Mouse (Mus musculus): ENCODE measurements at regions not wholly inside any gene's neighbourhood (a gene's known extent, or its start where the extent isn't known, plus 50 kb on each side); places are given as distances from the start of the nearest gene placed in this dataset.

GRCm38 (mm10) chr10:111587891-111588611 lies 82.0 kb downstream of the Phlda1 start:
- ATAC-seq: no peak
- TF ChIP-seq EP300 (IDR thresholded peaks at IDR 0.05) (no peak), CTCF (IDR thresholded peaks at IDR 0.05) (no peak)
- WGBS: 52% methylated on average over 4 of the region's 4 CpGs

GRCm38 (mm10) chr10:111589186-111589585 lies 83.1 kb downstream of the Phlda1 start:
- TF ChIP-seq EP300 (IDR thresholded peaks at IDR 0.05) (no peak), CTCF (IDR thresholded peaks at IDR 0.05) (no peak)
- Histone ChIP-seq H3K27ac (ENCODE audit: low read length) (no peak overlapping the region), H3K4me3 (ENCODE audit: low read depth, low read length) (no peak overlapping the region), H3K4me1 (ENCODE audit: insufficient read depth, low read depth, low read length) (no peaks in the 10 kb centered on the region), H3K27me3 (replicated peaks; ENCODE audit: insufficient read depth, low read length) (no peaks in the 10 kb centered on the region), H3K9me3 (ENCODE audit: low read length) (no peaks in the 10 kb centered on the region), H3K4me2 (replicated peaks; ENCODE audit: low read depth, low read length) (no peak overlapping the region), H3K9ac (replicated peaks; ENCODE audit: low read depth) (no peak overlapping the region), H3K36me3 (ENCODE audit: insufficient read depth, low read length) (no peaks in the 10 kb centered on the region)
- no peak for ATAC-seq
- WGBS: 73% methylated on average over 3 of the region's 3 CpGs
- no peak for DNase-seq (ENCODE audit: low spot score)

More at GRCm38 (mm10) chr10:111587891-111588611, 82.0 kb downstream of the Phlda1 start:
- Histone ChIP-seq H3K4me2 (replicated peaks; ENCODE audit: low read depth, low read length) (no peak overlapping the region), H3K4me3 (ENCODE audit: low read depth, low read length) (no peak overlapping the region), H3K9ac (replicated peaks; ENCODE audit: low read depth) (no peak overlapping the region), H3K27me3 (replicated peaks; ENCODE audit: insufficient read depth, low read length) (no peaks in the 10 kb centered on the region), H3K4me1 (ENCODE audit: insufficient read depth, low read depth, low read length) (no peaks in the 10 kb centered on the region), H3K27ac (ENCODE audit: low read length) (no peak overlapping the region), H3K36me3 (ENCODE audit: insufficient read depth, low read length) (no peaks in the 10 kb centered on the region), H3K9me3 (ENCODE audit: low read length) (no peaks in the 10 kb centered on the region)
- DNase-seq (ENCODE audit: low spot score): no peak

- H3K27me3 ChIP-seq (replicated peaks; ENCODE audit: insufficient read depth, low read length): no peaks in the 10 kb centered on the region
- TF ChIP-seq CTCF (IDR thresholded peaks at IDR 0.05): no peak
- TF ChIP-seq EP300 (IDR thresholded peaks at IDR 0.05): no peak
- H3K4me3 ChIP-seq (ENCODE audit: low read depth, low read length): no peak overlapping the region
- no peak overlapping the region for H3K9ac ChIP-seq (replicated peaks; ENCODE audit: low read depth)
- H3K27ac ChIP-seq (ENCODE audit: low read length): no peak overlapping the region
- WGBS: 69% methylated on average over 2 of the region's 2 CpGs
- H3K4me1 ChIP-seq (ENCODE audit: insufficient read depth, low read depth, low read length): no peaks in the 10 kb centered on the region; the same call in 1 of the 2 replicates
- no peaks in the 10 kb centered on the region for H3K9me3 ChIP-seq (ENCODE audit: low read length)
- no peak overlapping the region for H3K4me2 ChIP-seq (replicated peaks; ENCODE audit: low read depth, low read length)
- H3K36me3 ChIP-seq (ENCODE audit: insufficient read depth, low read length): no peaks in the 10 kb centered on the region
- ATAC-seq (no peak), DNase-seq (ENCODE audit: low spot score) (no peak)
These were observed 86.5 kb downstream of the Phlda1 start for GRCm38 (mm10) chr10:111592416-111593149.

GRCm38 (mm10) chr10:111593280-111593679 lies 87.2 kb downstream of the Phlda1 start:
- no peak overlapping the region for H3K4me2 ChIP-seq (replicated peaks; ENCODE audit: low read depth, low read length)
- H3K27me3 ChIP-seq (replicated peaks; ENCODE audit: insufficient read depth, low read length): no peaks in the 10 kb centered on the region
- no peak for ATAC-seq
- H3K4me3 ChIP-seq (ENCODE audit: low read depth, low read length): no peak overlapping the region
- DNase-seq (ENCODE audit: low spot score): no peak
- H3K27ac ChIP-seq (ENCODE audit: low read length): no peak overlapping the region
- WGBS: 93% methylated on average over 2 of the region's 2 CpGs
- no peaks in the 10 kb centered on the region; the same call in 1 of the 2 replicates for H3K4me1 ChIP-seq (ENCODE audit: insufficient read depth, low read depth, low read length)
- no peaks in the 10 kb centered on the region for H3K36me3 ChIP-seq (ENCODE audit: insufficient read depth, low read length)
- no peak overlapping the region for H3K9ac ChIP-seq (replicated peaks; ENCODE audit: low read depth)
- no peak for TF ChIP-seq CTCF (IDR thresholded peaks at IDR 0.05)
- no peak for TF ChIP-seq EP300 (IDR thresholded peaks at IDR 0.05)
- no peaks in the 10 kb centered on the region for H3K9me3 ChIP-seq (ENCODE audit: low read length)

- Histone ChIP-seq H3K9ac (replicated peaks; ENCODE audit: low read depth) (no peak overlapping the region), H3K4me1 (ENCODE audit: insufficient read depth, low read depth, low read length) (no peaks in the 10 kb centered on the region; the same call in 1 of the 2 replicates), H3K9me3 (ENCODE audit: low read length) (no peaks in the 10 kb centered on the region), H3K4me3 (ENCODE audit: low read depth, low read length) (no peak overlapping the region; the same call in 1 of the 2 replicates), H3K27ac (ENCODE audit: low read length) (peak overlapping the region; percentile 8; the same call in 1 of the 2 replicates), H3K4me2 (replicated peaks; ENCODE audit: low read depth, low read length) (peak overlapping the region; percentile 43), H3K27me3 (replicated peaks; ENCODE audit: insufficient read depth, low read length) (no peaks in the 10 kb centered on the region), H3K36me3 (ENCODE audit: insufficient read depth, low read length) (no peaks in the 10 kb centered on the region)
- ATAC-seq (no peak), DNase-seq (ENCODE audit: low spot score) (no peak)
- 68% methylated on average over 11 of the region's 11 CpGs for WGBS
- TF ChIP-seq CTCF (IDR thresholded peaks at IDR 0.05) (no peak), EP300 (IDR thresholded peaks at IDR 0.05) (no peak)
These were observed 88.1 kb downstream of the Phlda1 start for GRCm38 (mm10) chr10:111594171-111594570.

- no peaks in the 10 kb centered on the region for H3K27me3 ChIP-seq (replicated peaks; ENCODE audit: insufficient read depth, low read length)
- no peak overlapping the region for H3K9ac ChIP-seq (replicated peaks; ENCODE audit: low read depth)
- H3K9me3 ChIP-seq (ENCODE audit: low read length): no peaks in the 10 kb centered on the region
- ATAC-seq: peak; percentile 65
- no peak for TF ChIP-seq CTCF (IDR thresholded peaks at IDR 0.05)
- no peak for TF ChIP-seq EP300 (IDR thresholded peaks at IDR 0.05)
- H3K4me3 ChIP-seq (ENCODE audit: low read depth, low read length): peak overlapping the region; percentile 4; the same call in 1 of the 2 replicates
- no peaks in the 10 kb centered on the region; the same call in 1 of the 2 replicates for H3K4me1 ChIP-seq (ENCODE audit: insufficient read depth, low read depth, low read length)
- peak overlapping the region; percentile 8; the same call in 1 of the 2 replicates for H3K27ac ChIP-seq (ENCODE audit: low read length)
- H3K36me3 ChIP-seq (ENCODE audit: insufficient read depth, low read length): no peaks in the 10 kb centered on the region
- DNase-seq (ENCODE audit: low spot score): peak; percentile 42
- WGBS: 22% methylated on average over 10 of the region's 10 CpGs
- H3K4me2 ChIP-seq (replicated peaks; ENCODE audit: low read depth, low read length): peak overlapping the region; percentile 43
These were observed 88.6 kb downstream of the Phlda1 start for GRCm38 (mm10) chr10:111594651-111595050.

All from lung, postnatal 0 days (tissue).